Mouse (Mus musculus) midbrain, embryonic 12.5 days (tissue): ENCODE measurements around the gene Ssr2. TPM values are rescaled to one million over a fixed set of nuclear protein-coding genes. Genes with fewer than 3 reads are reported as not detected.

Source experiments
- ATAC-seq: fragments of 200-750 bp; cut with Nextera tagmentation; 2 replicates; pipeline ENCODE4 v1.8.0; 2017; ENCODE audit warnings: low read depth, moderate TSS enrichment, moderate library complexity; ENCODE audit not compliant: low FRiP score
- H3K27ac ChIP-seq: fragments of 300-500 bp; sonication (generic); replicated peaks from 2 replicates; pipeline ENCODE4 v1.5.1; 2016; ENCODE audit warnings: mild to moderate bottlenecking
- H3K27me3 ChIP-seq: fragments of 300-500 bp; sonication (generic); 2 replicates; pipeline ENCODE4 v1.6.1; 2016; ENCODE audit warnings: mild to moderate bottlenecking
- H3K36me3 ChIP-seq: fragments of 300-500 bp; sonication (generic); 2 replicates; pipeline ENCODE4 v1.6.1; 2016
- H3K4me1 ChIP-seq: fragments of 300-500 bp; sonication (generic); 2 replicates; pipeline ENCODE4 v1.6.1; 2016
- H3K4me2 ChIP-seq: fragments of 300-500 bp; sonication (generic); replicated peaks from 2 replicates; pipeline ENCODE4 v1.6.1; 2016; ENCODE audit warnings: mild to moderate bottlenecking, moderate library complexity
- H3K4me3 ChIP-seq: fragments of 300-500 bp; sonication (generic); 2 replicates; pipeline ENCODE4 v1.5.1; 2016; ENCODE audit warnings: mild to moderate bottlenecking
- H3K9ac ChIP-seq: fragments of 300-500 bp; sonication (generic); replicated peaks from 2 replicates; pipeline ENCODE4 v1.6.1; 2016; ENCODE audit warnings: mild to moderate bottlenecking, moderate library complexity
- H3K9me3 ChIP-seq: fragments of 300-500 bp; sonication (generic); 2 replicates; pipeline ENCODE4 v1.6.1; 2016; ENCODE audit warnings: mild to moderate bottlenecking
- WGBS: fragments of 180-500 bp; shearing (Covaris S2); methylation state at CpG from one replicate; pipeline ENCODE4 v1.1.7; 2016; 5-methylcytosine and 5-hydroxymethylcytosine counted together
- polyA plus RNA-seq: library from polyadenylated mRNA; unstranded; fragments of >200 nt; fragmentation: Nextera tagmentation; extraction: Ambion mirVana; gene quantifications from 2 replicates; pipeline ENCODE4 v1.2.1, GENCODE M21; 2016

Ssr2 gene
- polyA plus RNA-seq, 1 experiment from 2014 or later = 137 TPM

GRCm38 (mm10) chr3:88544514-88544913 is 31.2 kb upstream of the Ssr2 start:
- H3K27me3 ChIP-seq = no peaks in the 10 kb centered on the region
- H3K4me2 ChIP-seq = no peak overlapping the region
- no peak overlapping the region for H3K4me3 ChIP-seq
- peaks cover 17% of the 10 kb centered on the region for H3K4me1 ChIP-seq
- no peaks in the 10 kb centered on the region for H3K9me3 ChIP-seq
- ATAC-seq = no peak
- 0 out of 2 replicates have a peak overlapping the region, but pooled peaks have one; percentile 7 for H3K27ac ChIP-seq
- no peak overlapping the region for H3K9ac ChIP-seq
- WGBS = 40% methylated on average over 5 of the region's 5 CpGs
- H3K36me3 ChIP-seq = peaks cover 11% of the 10 kb centered on the region

DNA sequence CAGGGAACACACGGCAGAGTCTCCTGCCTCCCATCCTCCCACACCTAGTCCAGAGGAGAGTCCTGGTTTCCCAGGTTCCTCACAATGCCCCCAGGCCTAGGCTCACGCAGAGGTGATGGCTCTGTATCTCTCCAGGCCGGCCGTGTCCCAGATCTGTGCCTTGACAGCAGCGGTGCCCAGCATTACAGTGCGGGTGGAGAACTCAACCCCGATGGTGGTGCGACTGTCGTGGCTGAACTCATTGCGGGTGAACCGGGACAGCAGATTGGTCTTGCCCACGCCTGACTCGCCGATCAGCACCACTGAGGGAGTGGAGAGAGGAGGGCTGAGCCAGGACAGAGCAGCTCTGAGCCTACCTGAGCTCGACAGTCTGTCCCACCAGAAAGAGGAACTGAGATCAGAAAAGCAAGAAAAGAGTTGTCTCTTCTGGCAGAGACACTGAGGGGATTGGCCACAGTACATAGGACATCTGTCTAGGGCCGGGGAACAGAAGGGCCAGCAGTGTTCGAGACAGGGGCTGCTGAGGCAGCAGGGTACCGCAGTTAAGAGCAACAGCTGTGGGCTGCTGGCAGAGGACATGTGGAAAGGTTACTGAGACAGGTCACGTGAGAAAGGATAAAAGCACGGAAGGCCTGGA is 30.6 kb upstream of the Ssr2 start:
- 65% methylated on average over 20 of the region's 20 CpGs for WGBS
- Histone ChIP-seq H3K36me3 (peaks cover 9% of the 10 kb centered on the region), H3K9me3 (no peaks in the 10 kb centered on the region), H3K27ac (0 out of 2 replicates have a peak overlapping the region, but pooled peaks have one; percentile 7), H3K4me2 (no peak overlapping the region), H3K27me3 (no peaks in the 10 kb centered on the region), H3K4me1 (peaks cover 13% of the 10 kb centered on the region), H3K4me3 (no peak overlapping the region), H3K9ac (0 out of 2 replicates have a peak overlapping the region, but pooled peaks have one; percentile 4)
- no peak for ATAC-seq

DNA sequence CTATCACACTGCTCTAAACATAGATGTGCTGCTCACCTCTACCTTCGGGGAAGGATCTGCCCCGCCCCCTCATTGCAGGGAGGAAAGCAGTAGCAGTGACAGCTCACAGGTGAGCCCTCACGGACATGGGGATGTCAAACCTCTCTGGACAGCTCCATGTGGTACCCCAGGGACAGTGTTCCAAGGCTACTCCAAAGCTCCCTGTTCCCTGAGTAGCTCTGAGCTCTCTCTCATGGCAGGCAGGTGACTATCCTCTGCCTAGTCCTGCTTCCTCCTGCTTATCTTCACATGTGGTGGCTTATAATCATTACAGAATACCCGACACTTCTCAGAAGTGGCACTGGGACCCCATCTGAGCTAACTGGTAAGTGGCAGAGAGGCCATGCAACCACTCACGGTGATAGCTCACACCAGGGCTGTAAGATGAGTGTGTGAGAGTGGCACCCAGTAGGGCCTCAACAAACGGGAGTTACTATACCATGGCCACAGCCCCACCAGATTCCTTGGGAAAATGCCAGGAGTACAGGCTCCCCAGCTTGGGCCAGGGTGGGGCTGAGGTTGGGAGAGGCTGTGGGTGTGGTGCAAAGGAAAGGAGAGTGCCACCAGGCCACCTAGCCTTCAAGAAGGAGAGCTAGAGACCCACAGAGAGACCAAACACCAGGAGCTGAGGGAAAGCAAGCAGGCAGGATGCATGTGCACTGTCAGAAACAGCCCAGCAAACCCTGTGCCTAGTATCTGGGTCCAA is 28.8 kb upstream of the Ssr2 start:
- no peaks in the 10 kb centered on the region for H3K9me3 ChIP-seq
- no peak overlapping the region for H3K4me3 ChIP-seq
- no peak overlapping the region for H3K9ac ChIP-seq
- H3K27me3 ChIP-seq = no peaks in the 10 kb centered on the region
- 81% methylated on average over 6 of the region's 6 CpGs for WGBS
- no peak overlapping the region for H3K4me2 ChIP-seq
- H3K36me3 ChIP-seq = no peaks in the 10 kb centered on the region
- no peak overlapping the region for H3K27ac ChIP-seq
- peaks cover 6% of the 10 kb centered on the region for H3K4me1 ChIP-seq
- ATAC-seq = no peak

GRCm38 (mm10) chr3:88548180-88548917 is 27.3 kb upstream of the Ssr2 start, which contains the start of gene Rab25:
Rab25 (minus strand) TSS chr3:88548300.
- no peaks in the 10 kb centered on the region for H3K9me3 ChIP-seq
- H3K4me2 ChIP-seq = no peak within 1 kb of the TSS
- H3K4me1 ChIP-seq = peaks cover 12% of the 10 kb centered on the region
- H3K9ac ChIP-seq = no peak within 1 kb of the TSS
- H3K27me3 ChIP-seq = no peaks in the 10 kb centered on the region
- no peak within 1 kb of the TSS for H3K27ac ChIP-seq
- no peak within 1 kb of the TSS for H3K4me3 ChIP-seq
- ATAC-seq = no peak
- no peaks in the 10 kb centered on the region for H3K36me3 ChIP-seq
- 47% methylated on average over 18 of the region's 18 CpGs for WGBS

DNA sequence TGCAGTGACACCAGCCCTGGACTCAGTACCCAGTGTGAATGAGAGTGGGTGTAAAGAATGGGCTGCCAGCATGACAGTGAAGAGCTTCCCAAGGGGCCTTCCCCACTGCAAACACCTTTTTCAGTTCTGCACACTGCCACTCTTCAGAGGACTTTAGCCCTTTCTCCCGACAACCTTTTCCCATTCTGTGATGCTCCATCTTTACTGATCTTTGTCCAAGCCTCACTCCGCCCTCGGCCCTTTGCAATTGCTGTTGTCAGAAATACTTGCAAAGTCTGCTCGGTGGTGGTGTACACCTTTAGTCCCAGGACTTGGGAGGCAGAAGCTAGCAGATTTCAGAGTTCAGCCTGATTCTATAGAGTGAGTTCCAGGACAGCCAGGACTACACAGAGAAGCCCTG is 24.1 kb upstream of the Ssr2 start:
- peaks cover 27% of the 10 kb centered on the region for H3K4me1 ChIP-seq
- no peaks in the 10 kb centered on the region for H3K9me3 ChIP-seq
- peak overlapping the region; percentile 91; the same call in 1 of the 2 replicates for H3K9ac ChIP-seq
- no peak for ATAC-seq
- no peak overlapping the region for H3K27ac ChIP-seq
- peak overlapping the region; percentile 83 for H3K4me3 ChIP-seq
- peaks cover 12% of the 10 kb centered on the region for H3K36me3 ChIP-seq
- H3K27me3 ChIP-seq = no peaks in the 10 kb centered on the region
- peak overlapping the region; percentile 72 for H3K4me2 ChIP-seq
- 81% methylated on average over 4 of the region's 4 CpGs for WGBS

- no peaks in the 10 kb centered on the region for H3K9me3 ChIP-seq
- H3K9ac ChIP-seq = peak overlapping the region; percentile 91
- WGBS = 27% methylated on average over 16 of the region's 16 CpGs
- H3K4me3 ChIP-seq = peak overlapping the region; percentile 83
- peak overlapping the region; percentile 96 for H3K27ac ChIP-seq
- ATAC-seq = no peak
- peak overlapping the region; percentile 72 for H3K4me2 ChIP-seq
- no peaks in the 10 kb centered on the region for H3K27me3 ChIP-seq
- peaks cover 18% of the 10 kb centered on the region for H3K36me3 ChIP-seq
- peaks cover 27% of the 10 kb centered on the region for H3K4me1 ChIP-seq
These were observed 23.5 kb upstream of the Ssr2 start for GRCm38 (mm10) chr3:88552082-88552645.

- Histone ChIP-seq H3K27me3 (no peaks in the 10 kb centered on the region), H3K4me1 (peaks cover 27% of the 10 kb centered on the region), H3K9me3 (no peaks in the 10 kb centered on the region), H3K4me2 (peak within 1 kb of the TSS; percentile 72), H3K36me3 (peaks cover 25% of the 10 kb centered on the region), H3K27ac (peak within 1 kb of the TSS; percentile 96), H3K9ac (peak within 1 kb of the TSS; percentile 91), H3K4me3 (peak within 1 kb of the TSS; percentile 83)
- ATAC-seq = peak; percentile 90
- WGBS = under 1% methylated on average over 48 of the region's 48 CpGs
These were observed 22.8 kb upstream of the Ssr2 start, which contains the start of gene Lamtor2 for GRCm38 (mm10) chr3:88552676-88553524. Lamtor2 (minus strand) TSS chr3:88553074.

DNA sequence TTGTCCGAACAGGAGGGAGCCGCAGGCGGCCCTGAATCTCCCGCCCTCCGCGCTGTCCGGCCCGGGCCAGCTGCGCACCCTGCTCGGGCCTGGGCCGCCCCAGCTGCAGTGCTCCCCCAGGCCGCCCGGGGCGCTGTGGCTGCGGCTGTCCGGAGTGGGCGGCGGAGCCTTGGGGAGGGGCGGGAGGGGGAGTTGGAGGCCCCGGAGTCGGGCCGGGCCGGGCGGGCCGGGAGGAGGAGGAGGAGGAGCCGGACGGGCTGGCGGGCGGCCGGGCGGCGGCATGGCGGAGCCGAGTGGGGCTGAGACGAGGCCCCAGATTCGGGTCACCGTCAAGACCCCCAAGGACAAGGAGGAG is 22.2 kb upstream of the Ssr2 start, which contains the start of gene Ubqln4:
Gene Ubqln4, plus strand, starts transcription at position 234 of the 355 bp plus-strand sequence.
- Histone ChIP-seq H3K27ac (peak within 1 kb of the TSS; percentile 96), H3K4me3 (peak within 1 kb of the TSS; percentile 83), H3K9ac (peak within 1 kb of the TSS; percentile 91), H3K4me2 (peak within 1 kb of the TSS; percentile 72), H3K36me3 (peaks cover 31% of the 10 kb centered on the region), H3K9me3 (no peaks in the 10 kb centered on the region), H3K4me1 (peaks cover 27% of the 10 kb centered on the region), H3K27me3 (no peaks in the 10 kb centered on the region)
- under 1% methylated on average over 34 of the region's 37 CpGs for WGBS
- peak; percentile 90 for ATAC-seq

GRCm38 (mm10) chr3:88553880-88554586 is 21.6 kb upstream of the Ssr2 start:
- H3K9ac ChIP-seq = peak overlapping the region; percentile 91
- H3K9me3 ChIP-seq = no peaks in the 10 kb centered on the region
- peaks cover 37% of the 10 kb centered on the region for H3K36me3 ChIP-seq
- H3K27ac ChIP-seq = peak overlapping the region; percentile 96
- peak; percentile 58 for ATAC-seq
- peak overlapping the region; percentile 72 for H3K4me2 ChIP-seq
- H3K27me3 ChIP-seq = no peaks in the 10 kb centered on the region
- peak overlapping the region; percentile 83 for H3K4me3 ChIP-seq
- peaks cover 27% of the 10 kb centered on the region for H3K4me1 ChIP-seq
- under 1% methylated on average over 41 of the region's 41 CpGs for WGBS

DNA sequence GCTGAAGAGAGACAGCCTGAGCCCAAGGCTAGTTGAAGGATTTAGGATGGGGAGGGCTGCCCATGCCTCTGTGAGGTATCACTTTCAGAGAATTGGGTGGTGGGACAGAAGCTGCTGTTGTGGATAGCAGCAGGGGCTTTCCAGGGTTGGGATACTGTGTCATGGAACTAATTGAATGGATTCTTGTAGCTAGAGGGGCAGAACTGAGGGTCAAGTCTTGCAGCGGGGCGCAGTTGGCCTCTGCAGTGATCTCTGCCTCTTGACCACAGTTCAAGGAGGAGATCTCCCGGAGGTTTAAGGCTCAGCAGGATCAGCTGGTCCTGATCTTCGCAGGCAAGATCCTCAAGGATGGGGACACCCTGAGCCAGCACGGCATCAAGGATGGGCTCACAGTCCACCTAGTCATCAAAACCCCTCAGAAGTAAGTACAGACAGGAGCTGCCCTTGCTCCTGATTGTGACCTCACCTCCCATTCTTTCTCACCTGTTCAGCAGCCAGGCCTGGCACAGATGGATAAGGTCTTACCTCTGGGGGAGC is 20.5 kb upstream of the Ssr2 start:
- Histone ChIP-seq H3K27ac (no peak overlapping the region), H3K27me3 (no peaks in the 10 kb centered on the region), H3K36me3 (peaks cover 48% of the 10 kb centered on the region), H3K9ac (peak overlapping the region; percentile 91), H3K9me3 (no peaks in the 10 kb centered on the region), H3K4me1 (peaks cover 27% of the 10 kb centered on the region), H3K4me2 (peak overlapping the region; percentile 72), H3K4me3 (peak overlapping the region; percentile 83; the same call in 1 of the 2 replicates)
- 78% methylated on average over 5 of the region's 5 CpGs for WGBS
- ATAC-seq = no peak
